ENCODE assay signal across 8 mouse cellular contexts in the genomic region with DNA sequence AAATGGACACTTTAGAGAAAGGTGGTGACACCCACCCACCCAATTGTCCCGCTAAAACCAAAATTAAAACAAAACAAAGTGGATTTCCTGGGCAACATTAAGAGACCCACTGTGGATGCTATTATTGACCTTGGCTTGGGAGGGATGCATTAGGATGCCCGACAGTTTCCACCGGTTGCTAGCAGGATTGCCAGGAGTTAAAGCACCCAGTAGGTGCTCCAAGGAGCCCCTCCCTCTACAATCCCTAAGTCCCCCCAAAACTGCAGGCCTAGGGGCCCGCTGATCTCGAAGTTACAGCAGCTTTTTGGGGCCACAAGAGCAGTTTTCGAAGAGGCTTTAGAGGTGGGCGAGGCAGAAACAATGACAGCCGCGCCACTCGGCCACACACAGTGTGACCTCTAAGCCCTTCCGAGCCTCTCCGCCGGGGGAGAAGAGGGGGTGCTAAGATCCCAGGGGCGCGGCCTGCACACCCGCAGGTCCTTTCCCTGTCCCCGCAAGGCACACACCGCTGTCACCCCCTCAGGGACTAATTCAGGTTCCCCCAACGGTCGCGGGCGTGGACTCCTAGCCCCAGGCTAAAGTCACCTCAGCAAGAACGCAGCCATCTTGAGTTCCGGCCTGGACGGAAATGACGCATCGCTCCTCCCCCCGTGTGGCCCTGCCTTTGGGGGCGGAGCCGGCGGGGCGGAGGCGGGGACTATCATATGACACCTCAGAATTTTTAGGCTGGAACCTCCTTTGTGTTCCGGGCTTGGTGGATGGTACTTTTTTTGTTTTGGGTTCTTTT. TPM values are rescaled to one million over a fixed set of nuclear protein-coding genes. Genes with fewer than 3 reads are reported as not detected.
DNase-seq lines count a peak whose midpoint lies in the region; ATAC-seq and TF ChIP-seq lines count a peak whose summit lies in the region.

TSS of gene Sdhc (minus strand) at position 630 of the 787 bp plus-strand sequence.
TSS of gene Mpz (plus strand) at position 738 of the 787 bp plus-strand sequence.

- ATAC-seq in cerebellum, adult (ENCODE audit: insufficient number of reproducible peaks, low FRiP score, low TSS enrichment): peak; percentile 95
- peak; percentile 98 for ATAC-seq in forebrain, embryonic 13.5 days
- ATAC-seq in liver, postnatal 0 days: peak; percentile 99
- peak; percentile 97 for ATAC-seq in neural tube, embryonic 14.5 days (ENCODE audit: low read depth)

- H3K4me1 ChIP-seq in ES-Bruce4 (ENCODE audit: control insufficient read depth, insufficient read depth, low read length): no peaks in the 10 kb centered on the region
- peaks cover 19% of the 10 kb centered on the region for H3K4me1 ChIP-seq in forebrain, embryonic 13.5 days
- H3K4me1 ChIP-seq in liver, postnatal 0 days (ENCODE audit: insufficient read depth): peaks cover 21% of the 10 kb centered on the region
- H3K4me1 ChIP-seq in neural tube, embryonic 14.5 days (ENCODE audit: control insufficient read depth, insufficient read depth, low read length): peaks cover 16% of the 10 kb centered on the region

- WGBS in forebrain, embryonic 13.5 days: under 1% methylated on average over 33 of the region's 34 CpGs
- 1% methylated on average over 34 of the region's 34 CpGs for WGBS in large intestine, adult 2 months
- under 1% methylated on average over 34 of the region's 34 CpGs for WGBS in liver, postnatal 0 days (ENCODE audit: insufficient replicate concordance)
- WGBS in neural tube, embryonic 14.5 days: 1% methylated on average over 33 of the region's 34 CpGs

- peak within 1 kb of the TSS; percentile 91 for H3K4me3 ChIP-seq in ES-Bruce4 (ENCODE audit: low read depth, low read length)
- peak within 1 kb of the TSS; percentile 65 for H3K4me3 ChIP-seq in forebrain, embryonic 13.5 days
- H3K4me3 ChIP-seq in liver, postnatal 0 days (ENCODE audit: low read depth, low read length): peak within 1 kb of the TSS; percentile 71
- H3K4me3 ChIP-seq in neural tube, embryonic 14.5 days (ENCODE audit: low read depth, low read length): peak within 1 kb of the TSS; percentile 77

- H3K27ac ChIP-seq in ES-Bruce4 (ENCODE audit: insufficient read depth, low read length): no peak within 1 kb of the TSS
- 0 out of 2 replicates have a peak within 1 kb of the TSS, but pooled peaks have one; percentile 36 for H3K27ac ChIP-seq in forebrain, embryonic 13.5 days
- peak within 1 kb of the TSS; percentile 82 for H3K27ac ChIP-seq in liver, postnatal 0 days (ENCODE audit: low read depth)
- H3K27ac ChIP-seq in neural tube, embryonic 14.5 days (ENCODE audit: low read depth, low read length): peak within 1 kb of the TSS; percentile 82

- H3K9ac ChIP-seq in ES-Bruce4 (ENCODE audit: low read depth, poor library complexity, severe bottlenecking): peak within 1 kb of the TSS; percentile 51
- H3K9ac ChIP-seq in forebrain, embryonic 13.5 days: peak within 1 kb of the TSS; percentile 80
- H3K9ac ChIP-seq in liver, postnatal 0 days (replicated peaks): peak within 1 kb of the TSS; percentile 87
- peak within 1 kb of the TSS; percentile 86 for H3K9ac ChIP-seq in neural tube, embryonic 14.5 days (replicated peaks; ENCODE audit: low read depth, low read length)

- intact Hi-C loops in heart, postnatal 10 days (cut with DNase I): no loop called here

- 0 out of 2 replicates have a peak, but pooled peaks have one; percentile 58 for TF ChIP-seq EP300 in ES-Bruce4 (IDR thresholded peaks at IDR 0.05; ENCODE audit: insufficient read depth, low read depth, low read length)
- TF ChIP-seq EP300 in liver, postnatal 0 days (IDR thresholded peaks at IDR 0.05; ENCODE audit: low read depth): peak; percentile 64

- TF ChIP-seq POLR2A in ES-Bruce4 (IDR thresholded peaks at IDR 0.05; ENCODE audit: insufficient read depth, low read length): peak; percentile 62

- no peaks in the 10 kb centered on the region for H3K27me3 ChIP-seq in ES-Bruce4 (ENCODE audit: control insufficient read depth, insufficient read depth, low read length, poor library complexity, severe bottlenecking)
- no peaks in the 10 kb centered on the region; the same call in 1 of the 2 replicates for H3K27me3 ChIP-seq in forebrain, embryonic 13.5 days
- H3K27me3 ChIP-seq in liver, postnatal 0 days (ENCODE audit: insufficient read depth, low read length): no peaks in the 10 kb centered on the region
- H3K27me3 ChIP-seq in neural tube, embryonic 14.5 days (ENCODE audit: control insufficient read depth, insufficient read depth, low read length): no peaks in the 10 kb centered on the region

- H3K4me2 ChIP-seq in forebrain, embryonic 13.5 days: peak within 1 kb of the TSS; percentile 86
- peak within 1 kb of the TSS; percentile 77 for H3K4me2 ChIP-seq in liver, postnatal 0 days (ENCODE audit: low read depth, low read length)
- peak within 1 kb of the TSS; percentile 90 for H3K4me2 ChIP-seq in neural tube, embryonic 14.5 days (ENCODE audit: low read depth, low read length)

- 0 out of 2 replicates have a peak, but pooled peaks cover 3% of the 10 kb centered on the region for H3K36me3 ChIP-seq in ES-Bruce4 (ENCODE audit: control insufficient read depth, insufficient read depth, low read length, poor library complexity, severe bottlenecking)
- 0 out of 2 replicates have a peak, but pooled peaks cover 7% of the 10 kb centered on the region for H3K36me3 ChIP-seq in forebrain, embryonic 13.5 days (ENCODE audit: poor library complexity, severe bottlenecking)
- H3K36me3 ChIP-seq in liver, postnatal 0 days (replicated peaks; ENCODE audit: insufficient read depth, low read length): no peaks in the 10 kb centered on the region
- H3K36me3 ChIP-seq in neural tube, embryonic 14.5 days (ENCODE audit: control insufficient read depth, insufficient read depth, low read length): no peaks in the 10 kb centered on the region

- H3K9me3 ChIP-seq in ES-Bruce4 (replicated peaks; ENCODE audit: control insufficient read depth, insufficient read depth, low read length, poor library complexity, severe bottlenecking): no peaks in the 10 kb centered on the region
- no peaks in the 10 kb centered on the region for H3K9me3 ChIP-seq in forebrain, embryonic 13.5 days (replicated peaks)
- no peaks in the 10 kb centered on the region for H3K9me3 ChIP-seq in liver, postnatal 0 days (ENCODE audit: low read length)
- no peaks in the 10 kb centered on the region for H3K9me3 ChIP-seq in neural tube, embryonic 14.5 days (ENCODE audit: control insufficient read depth, low read length)

- peak; percentile 96 to 98 for DNase-seq in heart, postnatal 10 days
- DNase-seq in large intestine, adult 2 months (ENCODE audit: low read depth, low spot score): peak; percentile 87
- DNase-seq in liver, postnatal 0 days: peak; percentile 98
- peak; percentile 99 for DNase-seq in testis, postnatal 10 days (ENCODE audit: low spot score)

- TF ChIP-seq CTCF in ES-Bruce4 (IDR thresholded peaks at IDR 0.05; ENCODE audit: low read depth, low read length): no peak
- no peak for TF ChIP-seq CTCF in liver, postnatal 0 days (IDR thresholded peaks at IDR 0.05; ENCODE audit: low read depth)

RNA-seq across cellular contexts. Expression of gene Sdhc, which starts in this region (rescaled TPM):
- polyA plus RNA-seq in ES-Bruce4 (2011; ENCODE audit: insufficient read depth, insufficient read length, low read depth, missing spikeins): 273 and 285 TPM in 2 replicates
- 223 and 229 TPM in 2 replicates for polyA plus RNA-seq in forebrain, embryonic 13.5 days (2015; fragmentation: Nextera tagmentation; extraction: Ambion mirVana)
- total RNA-seq in heart, postnatal 10 days (2021): 1,000 to 10,000 TPM in 1 of 2 experiments, 100 to 1,000 TPM in 1; 973 to 1,003 TPM
- 308 and 341 TPM in 2 replicates for polyA plus RNA-seq in large intestine, adult 2 months (2012; rRNA removed)
- 207 and 212 TPM in 2 replicates for polyA plus RNA-seq in liver, postnatal 0 days (2015; fragmentation: Nextera tagmentation; extraction: Ambion mirVana)
- polyA plus RNA-seq in neural tube, embryonic 14.5 days (2014; fragmentation: Nextera tagmentation; extraction: Ambion mirVana): 297 and 334 TPM in 2 replicates

RNA-seq across cellular contexts. Expression of gene Mpz, which starts in this region (rescaled TPM):
- polyA plus RNA-seq in ES-Bruce4 (2011; ENCODE audit: insufficient read depth, insufficient read length, low read depth, missing spikeins): 1.1 and 1.3 TPM in 2 replicates
- polyA plus RNA-seq in forebrain, embryonic 13.5 days (2015; fragmentation: Nextera tagmentation; extraction: Ambion mirVana): 0.22 TPM in 1 of 2 replicates, not detected in the other
- total RNA-seq in heart, postnatal 10 days (2021): 10 to 100 TPM; 11.0 to 18.1 TPM
- polyA plus RNA-seq in large intestine, adult 2 months (2012; rRNA removed): 0.29 and 0.30 TPM in 2 replicates
- polyA plus RNA-seq in liver, postnatal 0 days (2015; fragmentation: Nextera tagmentation; extraction: Ambion mirVana): 0.05 and 0.12 TPM in 2 replicates
- polyA plus RNA-seq in neural tube, embryonic 14.5 days (2014; fragmentation: Nextera tagmentation; extraction: Ambion mirVana): 11.8 TPM in 1 of 2 replicates, not detected in the other
